Mouse (Mus musculus) adrenal gland, adult 18-20 months (tissue): ENCODE measurements around the gene Gtf2f1. TPM values are rescaled to one million over a fixed set of nuclear protein-coding genes. Genes with fewer than 3 reads are reported as not detected.

Experiments
- DNase-seq, 2 experiments: peaks; one replicate each; pipeline ENCODE4 v3.0.0; 2021 to 2022; ENCODE audit warnings: low spot score in 2 of 2
- total RNA-seq, 2 experiments: library from RNA; stranded (reverse); gene quantifications; 1 replicate in 1 of 2; 2 replicates in 1 of 2; pipeline ENCODE4 v1.2.3; 2021

Gtf2f1 gene
- total RNA-seq, 2 experiments from 2014 or later, result 56.4 to 72.1 TPM

DNA sequence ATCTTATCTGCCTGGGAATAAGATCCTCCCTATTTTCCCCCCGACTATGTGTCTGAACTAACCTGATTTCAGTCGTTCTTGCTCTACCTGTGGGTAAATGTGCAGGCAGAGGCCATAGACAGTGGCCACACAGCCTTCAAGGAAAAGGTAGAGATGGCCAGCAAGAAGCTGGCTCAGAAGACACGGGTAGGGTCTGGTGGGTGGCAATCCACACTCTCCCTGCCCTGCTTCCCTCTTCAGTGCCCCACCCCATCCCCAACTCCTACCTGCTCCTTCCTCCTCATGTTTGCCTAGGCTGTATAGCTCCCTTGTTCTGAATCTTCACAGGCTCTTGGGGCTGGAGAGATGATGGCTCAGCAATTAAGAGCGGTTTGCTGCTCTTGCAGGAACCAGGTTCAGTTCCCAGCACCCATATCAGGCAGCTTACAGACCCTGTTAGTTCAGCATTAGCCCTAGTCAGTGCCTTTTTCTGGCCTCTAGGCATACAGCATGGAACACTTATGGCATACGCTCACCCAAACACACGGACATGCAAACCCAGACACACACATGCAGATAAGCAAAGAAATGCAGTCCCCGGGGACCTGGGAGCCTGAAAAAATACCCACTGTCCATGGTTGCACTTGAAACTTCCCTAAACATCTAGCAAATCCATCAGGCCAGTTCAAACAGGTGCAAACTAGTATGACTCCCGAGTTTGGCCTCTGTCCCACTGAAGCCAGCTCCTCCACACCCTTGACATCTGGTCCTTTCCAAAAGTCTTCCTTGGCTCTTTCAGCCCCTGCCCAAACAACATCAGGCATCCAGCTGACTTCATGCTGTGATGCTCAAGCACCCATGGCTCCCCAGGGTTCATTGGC lies 34.3 kb downstream of the Gtf2f1 start:
- no peak for DNase-seq

DNA sequence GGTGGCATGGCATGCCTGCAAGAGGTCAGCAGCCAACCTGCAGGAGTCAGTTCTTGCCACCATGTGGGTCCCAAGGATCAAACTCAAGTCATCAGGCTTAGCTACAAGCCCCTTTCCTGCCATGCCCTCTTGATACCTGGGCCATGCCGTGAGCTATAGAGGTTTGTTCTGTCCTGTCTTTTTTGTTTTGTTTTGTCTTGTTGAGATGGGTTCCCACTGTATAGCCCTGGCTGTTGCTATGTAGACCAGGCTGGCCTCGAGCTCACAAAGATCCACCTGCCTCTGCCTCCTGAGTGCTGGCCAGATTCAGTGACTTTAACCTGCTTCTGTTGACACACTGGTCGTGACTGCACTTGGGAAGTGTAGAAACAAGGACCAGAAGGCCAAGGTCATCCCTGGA lies 35.7 kb downstream of the Gtf2f1 start:
- no peak for DNase-seq

DNA sequence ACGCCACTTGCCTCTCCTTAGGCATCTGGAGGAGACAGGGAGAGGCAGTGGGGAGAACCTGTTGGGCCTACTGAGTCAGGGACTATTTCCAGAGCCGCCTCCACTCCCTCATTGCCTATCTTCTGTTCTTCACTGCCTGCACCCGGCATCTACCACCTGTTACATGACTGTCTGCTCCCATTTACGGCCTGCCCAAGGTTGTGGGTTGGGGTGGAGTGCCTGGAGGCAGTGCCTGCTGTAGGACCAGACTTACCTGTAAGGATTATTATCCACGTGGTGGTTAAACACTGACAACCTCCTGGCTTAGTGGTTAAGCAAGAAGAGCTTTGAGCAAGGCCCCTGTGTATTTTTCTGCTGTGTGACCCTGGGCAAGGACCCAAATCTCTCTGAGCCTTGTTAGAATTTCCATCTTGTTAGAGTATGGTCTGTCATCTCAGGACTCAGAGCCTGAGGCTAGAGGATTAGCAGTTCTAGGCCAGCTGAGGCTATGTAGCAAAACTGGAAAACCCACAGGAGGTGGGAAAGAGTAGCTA lies 36.3 kb downstream of the Gtf2f1 start:
- DNase-seq, result no peak

DNA sequence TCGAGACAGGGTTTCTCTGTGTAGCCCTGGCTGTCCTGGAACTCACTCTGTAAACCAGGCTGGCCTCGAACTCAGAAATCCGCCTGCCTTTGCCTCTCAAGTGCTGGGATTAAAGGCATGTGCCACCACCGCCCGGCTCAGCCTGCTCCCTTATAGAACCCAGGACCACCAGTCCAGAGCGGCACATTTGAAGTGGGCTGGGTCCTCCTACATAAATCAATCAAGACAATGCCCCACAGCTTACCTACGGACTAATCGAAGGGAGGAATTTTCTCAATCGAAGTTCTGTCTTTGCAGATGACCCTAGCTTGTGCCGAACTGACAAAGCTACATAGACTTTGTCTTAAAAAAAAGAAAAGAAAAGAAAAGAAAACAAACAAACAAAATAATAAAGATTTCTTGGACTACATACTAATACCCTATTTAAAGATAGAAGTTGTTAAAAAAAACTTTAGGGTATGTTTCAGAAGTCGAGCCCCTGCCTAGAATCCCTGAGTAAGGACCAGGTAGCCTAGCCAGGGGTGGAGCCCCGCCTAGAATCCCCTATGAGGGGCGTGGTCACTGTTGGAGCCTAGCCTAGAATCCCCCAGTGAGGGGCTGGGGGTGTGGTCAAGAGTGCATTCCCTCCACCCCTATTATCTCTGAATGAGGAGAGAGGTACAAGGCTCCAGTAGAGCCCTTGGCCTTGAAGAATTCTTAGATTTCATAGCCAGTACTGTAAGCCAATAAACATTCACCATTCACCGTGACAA lies 37.0 kb downstream of the Gtf2f1 start:
- DNase-seq, result no peak

DNA sequence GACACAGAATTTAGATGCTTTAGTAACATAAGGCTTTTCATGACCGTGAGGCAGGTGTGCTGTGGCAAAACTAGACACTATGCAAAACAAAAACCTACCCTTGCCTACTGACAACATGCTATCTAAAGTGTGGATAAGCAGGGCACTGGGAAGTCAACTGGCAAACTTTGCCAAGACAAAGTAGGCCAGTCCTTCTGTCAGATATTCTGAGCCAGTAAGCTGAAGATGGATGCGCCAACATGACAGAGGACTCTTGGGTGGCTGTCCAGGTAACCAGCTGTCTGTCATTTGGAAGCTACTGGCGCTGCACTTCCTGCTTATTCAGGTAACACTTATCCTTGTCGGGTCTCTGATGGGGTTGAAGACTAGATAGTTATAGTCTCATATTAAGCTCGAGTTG lies 41.0 kb downstream of the Gtf2f1 start:
- DNase-seq, result no peak

DNA sequence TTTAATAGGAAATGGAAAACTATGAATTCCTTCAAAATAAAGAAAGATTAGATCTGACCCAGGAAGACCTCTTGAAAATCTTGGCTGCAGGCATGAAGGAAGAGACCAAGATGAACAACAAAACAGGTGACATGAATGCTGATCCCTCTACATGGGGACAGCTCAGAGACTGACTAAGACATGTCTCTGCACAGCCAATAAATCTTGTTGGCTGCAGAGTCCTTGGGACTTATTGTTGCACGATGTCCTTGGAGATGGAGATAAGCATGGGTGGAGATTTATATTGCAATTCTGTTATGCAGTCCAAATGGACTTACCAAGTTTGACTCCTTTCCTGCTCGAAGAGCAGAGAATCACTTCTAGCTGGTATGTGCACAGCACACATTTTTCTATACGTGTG lies 41.8 kb downstream of the Gtf2f1 start:
- no peak for DNase-seq

DNA sequence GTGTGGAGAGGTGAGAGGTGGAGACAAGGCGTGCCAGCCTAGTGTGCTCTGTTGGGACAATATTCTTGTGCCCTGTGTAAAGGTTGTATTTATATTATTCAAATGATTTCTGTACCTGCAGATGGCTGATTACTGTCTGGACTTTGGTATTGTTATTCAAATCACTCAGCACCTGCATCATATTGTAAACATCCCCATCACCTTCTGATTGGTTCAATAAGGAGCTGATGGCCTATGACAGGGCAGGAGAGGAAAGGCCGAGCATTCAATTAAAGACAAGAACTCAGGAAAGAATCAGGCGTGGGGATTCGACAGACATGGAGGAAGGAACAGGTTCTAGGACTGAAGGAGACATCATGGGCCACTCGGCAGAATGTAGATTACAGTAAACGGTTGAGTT lies 47.4 kb downstream of the Gtf2f1 start:
- DNase-seq, result no peak

DNA sequence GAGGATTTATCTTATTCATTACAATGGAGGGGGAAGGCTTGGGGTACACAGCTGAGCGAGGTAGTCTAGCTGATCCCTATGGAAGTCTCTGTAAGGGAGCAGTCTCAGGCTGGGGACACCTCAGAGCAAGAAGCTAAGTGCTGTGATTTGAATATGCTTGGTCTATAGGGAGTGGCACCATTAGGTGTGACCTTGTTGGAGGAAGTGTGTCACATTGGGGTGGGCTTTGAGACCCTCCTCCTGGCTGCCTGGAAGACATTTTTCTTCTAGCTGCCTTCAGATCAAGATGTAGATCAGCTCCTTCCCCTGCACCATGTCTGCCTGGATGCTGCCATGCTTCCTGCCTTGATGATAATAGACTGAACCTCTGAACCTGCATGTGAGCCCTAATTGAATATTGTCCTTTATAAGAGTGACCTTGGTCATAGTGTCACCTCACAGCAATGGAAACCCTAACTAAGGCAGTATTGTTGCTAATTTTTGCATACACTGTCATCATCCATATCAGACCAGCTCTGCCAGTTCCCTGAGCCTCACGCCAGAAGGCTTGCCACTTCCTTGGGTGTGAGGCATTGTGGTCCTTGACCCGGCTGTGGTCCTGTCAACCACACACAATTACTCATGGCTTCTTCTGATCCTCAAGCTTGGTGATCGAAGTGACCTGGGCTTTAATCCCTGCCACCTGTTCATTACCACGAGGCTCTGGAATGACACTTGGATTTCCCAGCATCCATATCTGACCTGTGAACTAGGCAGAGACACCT lies 48.3 kb downstream of the Gtf2f1 start:
- peak in 1 of 2 experiments; percentile 24 for DNase-seq

DNA sequence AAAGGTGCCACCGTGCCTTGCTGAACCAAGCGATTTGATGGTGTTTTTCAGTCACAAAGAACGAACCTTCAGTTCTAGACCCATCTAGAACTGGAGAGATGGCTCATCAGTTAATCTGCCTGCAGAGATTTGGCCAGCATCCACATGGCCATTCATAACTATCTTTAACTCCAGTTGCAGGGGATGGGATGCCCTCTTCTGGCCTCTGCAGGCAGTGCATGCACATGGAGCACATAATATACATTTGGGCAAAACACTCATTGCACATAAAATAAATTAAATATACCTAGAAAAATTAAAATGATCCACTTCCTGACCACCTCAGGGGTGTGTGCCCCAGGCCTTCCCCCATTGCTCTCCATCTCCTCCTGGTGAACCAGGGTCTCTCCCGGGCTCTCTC lies 49.2 kb downstream of the Gtf2f1 start:
- no peak for DNase-seq

DNA sequence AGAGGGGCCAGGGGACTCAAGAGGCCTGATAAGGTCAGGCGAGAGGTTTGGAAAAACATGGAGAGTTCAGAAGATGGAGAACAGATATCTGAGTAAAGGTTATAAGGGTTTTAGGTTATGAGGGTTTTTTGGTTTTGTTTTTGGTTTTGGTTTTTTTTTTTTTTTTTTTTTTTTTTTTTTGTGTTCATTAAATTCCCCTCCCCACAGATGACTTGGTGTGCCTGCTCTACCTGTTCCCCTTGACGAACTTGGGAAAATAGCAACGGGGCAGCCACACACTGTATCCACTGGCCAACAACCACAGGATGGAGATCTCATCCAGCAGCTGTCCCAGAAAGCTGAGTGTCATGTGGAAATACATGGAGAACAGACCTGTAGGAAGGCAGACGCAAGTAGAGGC lies 52.4 kb downstream of the Gtf2f1 start:
- no peak for DNase-seq

DNA sequence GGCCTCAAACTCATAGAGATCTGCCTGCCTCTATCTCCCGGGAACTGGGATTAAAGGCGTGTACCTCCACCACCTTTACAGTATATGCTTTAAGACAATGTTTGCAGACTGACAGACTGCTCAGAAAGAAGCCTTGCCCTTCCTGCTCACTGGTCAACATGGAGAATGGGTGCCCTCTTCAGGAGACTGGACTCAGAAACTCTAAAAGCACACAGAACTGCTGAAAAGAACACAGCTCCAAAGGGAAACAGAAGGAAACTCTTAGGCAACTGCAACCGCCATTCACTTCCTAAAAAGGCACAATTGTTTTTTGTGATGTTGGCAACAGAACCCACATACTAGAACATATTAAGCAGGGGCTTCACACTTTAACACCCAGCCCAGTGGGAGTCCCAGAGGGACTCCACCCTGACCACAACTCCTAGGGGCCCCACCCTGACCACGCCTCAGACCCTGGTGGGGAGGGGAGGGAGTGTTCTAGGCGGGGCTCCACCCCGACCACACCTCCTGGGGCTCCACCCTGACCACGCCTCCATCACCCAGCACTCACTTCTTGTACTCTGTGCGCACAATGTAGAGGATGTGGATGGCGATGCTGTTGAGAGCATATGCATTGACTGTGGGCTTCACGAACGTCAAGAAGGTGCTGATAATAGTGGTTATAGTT lies 53.2 kb downstream of the Gtf2f1 start:
- DNase-seq, result no peak

DNA sequence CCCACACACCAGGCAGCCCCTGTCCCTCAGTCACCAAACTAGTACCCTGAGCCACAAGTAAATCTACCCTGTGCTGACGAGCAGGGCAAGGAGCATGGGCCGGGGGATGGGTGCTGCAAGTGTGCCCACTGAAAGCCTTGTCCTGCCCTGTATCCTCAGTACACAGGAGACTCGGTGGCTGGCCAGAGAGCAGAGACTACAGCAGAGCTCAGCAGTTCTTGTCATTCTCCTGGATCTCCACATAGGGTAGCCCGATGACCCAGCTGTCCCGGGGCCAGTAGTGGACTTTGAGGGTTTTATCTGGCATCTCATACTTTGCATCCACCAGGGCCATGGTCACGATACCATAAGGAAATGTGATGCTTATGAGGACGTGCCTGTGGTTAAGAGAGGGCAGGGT lies 56.2 kb downstream of the Gtf2f1 start:
- DNase-seq, result no peak

Other genes starting within 250 kb of the Gtf2f1 start
- gene Dus3l, start 246.5 kb downstream of the Gtf2f1 start, total RNA-seq, result 10 to 100 TPM; 28.3 to 31.3 TPM
- gene Prr22, start 241.0 kb downstream of the Gtf2f1 start, total RNA-seq, result under 1 TPM; 0.48 to 0.93 TPM
- 1 to 10 TPM; 3.8 to 5.6 TPM for gene Rfx2, start 180.3 kb downstream of the Gtf2f1 start, total RNA-seq
- gene Acsbg2, start 136.8 kb downstream of the Gtf2f1 start, total RNA-seq, result under 1 TPM in 1 of 2 experiments, not detected in 1; 0.27 TPM
- 1 to 10 TPM in 1 of 2 experiments, under 1 TPM in 1; 0.83 to 2.9 TPM for gene 1700061G19Rik, start 135.8 kb downstream of the Gtf2f1 start, total RNA-seq
- 10 to 100 TPM; 31.1 to 32.4 TPM for gene Mllt1, start 75.9 kb downstream of the Gtf2f1 start, total RNA-seq
- gene Acer1, start 29.2 kb downstream of the Gtf2f1 start, total RNA-seq, result under 1 TPM in 1 of 2 experiments, not detected in 1; 0.13 TPM
- gene Clpp, start 21.0 kb downstream of the Gtf2f1 start, total RNA-seq, result 100 to 1,000 TPM; 111 to 124 TPM
- 10 to 100 TPM; 44.2 to 65.2 TPM for gene Alkbh7, start 13.9 kb downstream of the Gtf2f1 start, total RNA-seq
- 1 to 10 TPM in 1 of 2 experiments, not detected in 1; 1.3 TPM for gene Pspn, start 11.3 kb downstream of the Gtf2f1 start, total RNA-seq
- under 1 TPM in 1 of 2 experiments, not detected in 1; 0.26 TPM for gene Gm17949, start 181 bp upstream of the Gtf2f1 start, total RNA-seq
- gene Khsrp, start 20.2 kb upstream of the Gtf2f1 start, total RNA-seq, result 10 to 100 TPM; 84.2 to 92.7 TPM
- not detected for gene Slc25a41, start 30.4 kb upstream of the Gtf2f1 start, total RNA-seq
- under 1 TPM; 0.36 to 0.67 TPM for gene Crb3, start 47.8 kb upstream of the Gtf2f1 start, total RNA-seq
- gene Slc25a23, start 48.6 kb upstream of the Gtf2f1 start, total RNA-seq, result 100 to 1,000 TPM in 1 of 2 experiments, 10 to 100 TPM in 1; 73.2 to 108 TPM
- 1 to 10 TPM; 1.3 to 2.3 TPM for gene Dennd1c, start 67.2 kb upstream of the Gtf2f1 start, total RNA-seq
- 1 to 10 TPM; 4.0 to 4.3 TPM for gene Tubb4a, start 76.5 kb upstream of the Gtf2f1 start, total RNA-seq
- under 1 TPM; 0.38 to 0.63 TPM for gene Tnfsf9, start 94.0 kb upstream of the Gtf2f1 start, total RNA-seq
- not detected for gene Cd70, start 138.5 kb upstream of the Gtf2f1 start, total RNA-seq
- gene Tnfsf14, start 182.9 kb upstream of the Gtf2f1 start, total RNA-seq, result under 1 TPM in 1 of 2 experiments, not detected in 1; 0.36 TPM
- gene C3, start 216.8 kb upstream of the Gtf2f1 start, total RNA-seq, result 100 to 1,000 TPM; 184 to 696 TPM
- gene Gpr108, start 237.2 kb upstream of the Gtf2f1 start, total RNA-seq, result 10 to 100 TPM; 72.4 to 89.6 TPM
- 10 to 100 TPM; 53.4 to 61.0 TPM for gene Trip10, start 238.2 kb upstream of the Gtf2f1 start, total RNA-seq